ENCODE assay signal across 8 mouse cellular contexts in the genomic region with DNA sequence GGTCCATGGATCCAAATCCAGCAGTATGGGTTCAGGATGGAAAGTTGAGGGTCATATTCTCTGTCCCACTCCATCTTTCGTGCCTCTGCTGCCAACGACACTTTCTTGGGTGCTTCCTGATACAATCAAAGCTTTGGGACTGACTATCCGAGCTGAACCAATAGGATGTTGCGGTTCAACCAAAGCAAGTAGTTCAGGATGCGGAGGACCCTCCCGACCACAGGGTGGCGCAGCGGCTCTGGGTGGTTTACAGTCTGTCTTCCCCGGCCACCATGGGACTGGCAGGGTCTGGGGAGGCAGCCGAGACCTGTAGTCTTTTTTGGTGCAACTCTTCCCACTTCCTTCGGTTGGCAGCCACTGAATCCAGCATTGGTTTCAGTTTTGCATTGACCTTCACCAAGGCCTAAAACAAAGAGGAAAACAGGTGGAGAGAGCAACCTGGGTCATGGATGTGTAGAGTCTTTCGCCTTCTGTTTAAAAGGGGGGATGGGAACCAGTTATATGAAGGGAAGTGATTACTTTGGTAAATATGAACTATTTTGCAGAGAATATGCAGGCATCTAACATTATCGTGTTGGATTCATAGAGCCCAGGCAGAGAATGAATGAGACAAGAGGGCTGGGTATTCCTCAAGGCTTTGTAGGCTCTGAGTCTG. TPM values are rescaled to one million over a fixed set of nuclear protein-coding genes. Genes with fewer than 3 reads are reported as not detected.
DNase-seq lines count a peak whose midpoint lies in the region; ATAC-seq lines count a peak whose summit lies in the region.

No protein-coding gene starts in this region.

- DNase-seq in hindbrain, embryonic 10.5 days (ENCODE audit: low spot score), result peak; percentile 83
- peak; percentile 50 for DNase-seq in c-Kit-positive CD71-positive TER-119-negative erythroid progenitor cells, embryonic 14.5 days (ENCODE audit: low read depth)
- peak; percentile 48 to 52 for DNase-seq in frontal cortex, postnatal 25 days (ENCODE audit: low spot score in 2 of 2)
- DNase-seq in limb, embryonic 11.5 days (ENCODE audit: low spot score), result peak; percentile 85
- peak; percentile 79 for DNase-seq in naive thymus-derived CD4-positive, alpha-beta T cell, adult 2 months (ENCODE audit: low read depth)

- H3K4me3 ChIP-seq in hindbrain, embryonic 10.5 days, result no peak overlapping the region
- H3K4me3 ChIP-seq in hindbrain, embryonic 16.5 days (ENCODE audit: low read length), result no peak overlapping the region
- no peak overlapping the region for H3K4me3 ChIP-seq in hindbrain, embryonic 13.5 days
- H3K4me3 ChIP-seq in limb, embryonic 11.5 days (ENCODE audit: low read depth, low read length), result no peak overlapping the region
- H3K4me3 ChIP-seq in stomach, embryonic 15.5 days (replicated peaks), result no peak overlapping the region

- no peaks in the 10 kb centered on the region for H3K27me3 ChIP-seq in hindbrain, embryonic 10.5 days (ENCODE audit: insufficient read depth, poor library complexity, severe bottlenecking)
- no peaks in the 10 kb centered on the region for H3K27me3 ChIP-seq in hindbrain, embryonic 16.5 days (replicated peaks; ENCODE audit: control insufficient read depth, insufficient read depth, low read length)
- H3K27me3 ChIP-seq in hindbrain, embryonic 13.5 days, result no peaks in the 10 kb centered on the region
- no peaks in the 10 kb centered on the region for H3K27me3 ChIP-seq in limb, embryonic 11.5 days (ENCODE audit: control insufficient read depth, insufficient read depth, low read length)
- no peaks in the 10 kb centered on the region for H3K27me3 ChIP-seq in stomach, embryonic 15.5 days (replicated peaks)

- ATAC-seq in hindbrain, embryonic 16.5 days, result no peak
- ATAC-seq in hindbrain, embryonic 13.5 days (ENCODE audit: low FRiP score), result no peak
- ATAC-seq in limb, embryonic 11.5 days (ENCODE audit: insufficient number of reproducible peaks, low FRiP score, low TSS enrichment, low read depth), result no peak
- ATAC-seq in stomach, embryonic 15.5 days (ENCODE audit: insufficient read depth, low FRiP score, low read depth), result no peak

- peak overlapping the region; percentile 81 for H3K27ac ChIP-seq in hindbrain, embryonic 10.5 days
- no peak overlapping the region for H3K27ac ChIP-seq in hindbrain, embryonic 16.5 days (ENCODE audit: low read depth, low read length)
- H3K27ac ChIP-seq in hindbrain, embryonic 13.5 days, result peak overlapping the region; percentile 91; the same call in 1 of the 2 replicates
- no peak overlapping the region for H3K27ac ChIP-seq in limb, embryonic 11.5 days (replicated peaks; ENCODE audit: low read depth, low read length)
- no peak overlapping the region for H3K27ac ChIP-seq in stomach, embryonic 15.5 days

- WGBS in hindbrain, embryonic 10.5 days, result 46% methylated on average over 13 of the region's 13 CpGs
- 53% methylated on average over 13 of the region's 13 CpGs for WGBS in hindbrain, embryonic 16.5 days
- 49% methylated on average over 13 of the region's 13 CpGs for WGBS in hindbrain, embryonic 13.5 days
- WGBS in limb, embryonic 11.5 days, result 37% methylated on average over 13 of the region's 13 CpGs
- 50% methylated on average over 13 of the region's 13 CpGs for WGBS in stomach, embryonic 15.5 days

- no peak overlapping the region for H3K9ac ChIP-seq in hindbrain, embryonic 16.5 days (ENCODE audit: low read depth, low read length)
- no peak overlapping the region for H3K9ac ChIP-seq in hindbrain, embryonic 13.5 days
- H3K9ac ChIP-seq in limb, embryonic 11.5 days (ENCODE audit: low read length), result no peak overlapping the region
- no peak overlapping the region for H3K9ac ChIP-seq in stomach, embryonic 15.5 days

- H3K9me3 ChIP-seq in hindbrain, embryonic 10.5 days, result no peaks in the 10 kb centered on the region
- H3K9me3 ChIP-seq in hindbrain, embryonic 16.5 days (ENCODE audit: control insufficient read depth, low read length), result no peaks in the 10 kb centered on the region
- H3K9me3 ChIP-seq in hindbrain, embryonic 13.5 days, result no peaks in the 10 kb centered on the region
- H3K9me3 ChIP-seq in limb, embryonic 11.5 days (ENCODE audit: control insufficient read depth, low read length), result no peaks in the 10 kb centered on the region
- H3K9me3 ChIP-seq in stomach, embryonic 15.5 days, result no peaks in the 10 kb centered on the region

- no peak overlapping the region for H3K4me2 ChIP-seq in hindbrain, embryonic 16.5 days (ENCODE audit: low read length)
- H3K4me2 ChIP-seq in hindbrain, embryonic 13.5 days, result no peak overlapping the region
- H3K4me2 ChIP-seq in limb, embryonic 11.5 days (ENCODE audit: low read depth, severe bottlenecking), result no peak overlapping the region
- 0 out of 2 replicates have a peak overlapping the region, but pooled peaks have one; percentile 34 for H3K4me2 ChIP-seq in stomach, embryonic 15.5 days

- peaks cover 53% of the 10 kb centered on the region for H3K4me1 ChIP-seq in hindbrain, embryonic 10.5 days (replicated peaks)
- H3K4me1 ChIP-seq in hindbrain, embryonic 16.5 days (ENCODE audit: control insufficient read depth, insufficient read depth, low read depth, low read length), result peaks cover 10% of the 10 kb centered on the region
- H3K4me1 ChIP-seq in hindbrain, embryonic 13.5 days (replicated peaks), result peaks cover 63% of the 10 kb centered on the region
- H3K4me1 ChIP-seq in limb, embryonic 11.5 days (ENCODE audit: control insufficient read depth, insufficient read depth, low read length), result peaks cover 34% of the 10 kb centered on the region
- peaks cover 5% of the 10 kb centered on the region; the same call in 1 of the 2 replicates for H3K4me1 ChIP-seq in stomach, embryonic 15.5 days

- H3K36me3 ChIP-seq in hindbrain, embryonic 10.5 days, result no peaks in the 10 kb centered on the region
- no peaks in the 10 kb centered on the region for H3K36me3 ChIP-seq in hindbrain, embryonic 16.5 days (ENCODE audit: control insufficient read depth, insufficient read depth, low read length)
- H3K36me3 ChIP-seq in hindbrain, embryonic 13.5 days, result no peaks in the 10 kb centered on the region
- no peaks in the 10 kb centered on the region for H3K36me3 ChIP-seq in limb, embryonic 11.5 days (ENCODE audit: control insufficient read depth, insufficient read depth, low read length)
- H3K36me3 ChIP-seq in stomach, embryonic 15.5 days, result no peaks in the 10 kb centered on the region

RNA-seq across cellular contexts. Expression of a gene that starts 9.2 kb away (rescaled TPM):
- polyA plus RNA-seq in hindbrain, embryonic 10.5 days (2016; fragmentation: Nextera tagmentation; extraction: Ambion mirVana), result 9.7 and 10.7 TPM in 2 replicates
- polyA plus RNA-seq in hindbrain, embryonic 16.5 days (2015; fragmentation: Nextera tagmentation; extraction: Ambion mirVana), result 8.9 and 9.2 TPM in 2 replicates
- polyA plus RNA-seq in hindbrain, embryonic 13.5 days (2015; fragmentation: Nextera tagmentation; extraction: Ambion mirVana), result 7.3 and 8.2 TPM in 2 replicates
- polyA plus RNA-seq in limb, embryonic 11.5 days (2014; fragmentation: Nextera tagmentation; extraction: Ambion mirVana), result 12.1 and 12.5 TPM in 2 replicates
- 6.1 and 7.2 TPM in 2 replicates for polyA plus RNA-seq in stomach, embryonic 15.5 days (2015; fragmentation: Nextera tagmentation; extraction: Ambion mirVana)

RNA-seq across cellular contexts. Expression of a gene that starts 13.0 kb away (rescaled TPM):
- polyA plus RNA-seq in hindbrain, embryonic 10.5 days (2016; fragmentation: Nextera tagmentation; extraction: Ambion mirVana), result 0.50 and 0.72 TPM in 2 replicates
- 0.77 and 1.1 TPM in 2 replicates for polyA plus RNA-seq in hindbrain, embryonic 16.5 days (2015; fragmentation: Nextera tagmentation; extraction: Ambion mirVana)
- polyA plus RNA-seq in hindbrain, embryonic 13.5 days (2015; fragmentation: Nextera tagmentation; extraction: Ambion mirVana), result 1.0 and 1.1 TPM in 2 replicates
- polyA plus RNA-seq in limb, embryonic 11.5 days (2014; fragmentation: Nextera tagmentation; extraction: Ambion mirVana), result 0.60 and 1.1 TPM in 2 replicates
- polyA plus RNA-seq in stomach, embryonic 15.5 days (2015; fragmentation: Nextera tagmentation; extraction: Ambion mirVana), result 0.19 and 0.37 TPM in 2 replicates

RNA-seq across cellular contexts. Expression of a gene that starts 52.6 kb away (rescaled TPM):
- 6.4 and 10.0 TPM in 2 replicates for polyA plus RNA-seq in hindbrain, embryonic 10.5 days (2016; fragmentation: Nextera tagmentation; extraction: Ambion mirVana)
- 23.0 and 23.3 TPM in 2 replicates for polyA plus RNA-seq in hindbrain, embryonic 16.5 days (2015; fragmentation: Nextera tagmentation; extraction: Ambion mirVana)
- 16.7 and 20.9 TPM in 2 replicates for polyA plus RNA-seq in hindbrain, embryonic 13.5 days (2015; fragmentation: Nextera tagmentation; extraction: Ambion mirVana)
- 9.0 and 9.2 TPM in 2 replicates for polyA plus RNA-seq in limb, embryonic 11.5 days (2014; fragmentation: Nextera tagmentation; extraction: Ambion mirVana)
- 9.5 and 10.7 TPM in 2 replicates for polyA plus RNA-seq in stomach, embryonic 15.5 days (2015; fragmentation: Nextera tagmentation; extraction: Ambion mirVana)

Comparison
In these comparisons a context has a peak if more than half of its experiments do, and no peak if none do; other contexts are left out.
1. H3K27ac ChIP-seq: peak in hindbrain, embryonic 10.5 days (single experiment) and hindbrain, embryonic 13.5 days (single experiment); none in hindbrain, embryonic 16.5 days (single experiment), limb, embryonic 11.5 days (single experiment) and stomach, embryonic 15.5 days (single experiment).
2. Peak in every context shown above with its lines, with median percentiles within 50 percentile points of each other: DNase-seq.